Mouse (Mus musculus) ES-E14 (cell line): ENCODE measurements around the gene Mrgprx1. TPM values are rescaled to one million over a fixed set of nuclear protein-coding genes. Genes with fewer than 3 reads are reported as not detected.

Source experiments
- DNase-seq: peaks from one replicate; pipeline ENCODE4 v3.0.0-alpha.2; 2013; ENCODE audit warnings: low read depth, low spot score
- H3K27ac ChIP-seq: 2 replicates; pipeline ENCODE4 v1.5.1; 2012; ENCODE audit warnings: low read depth, mild to moderate bottlenecking, low read length, moderate library complexity, mixed read lengths; ENCODE audit not compliant: poor library complexity, insufficient read depth, severe bottlenecking
- H3K36me3 ChIP-seq: 2 replicates; pipeline ENCODE4 v1.6.1; 2012; ENCODE audit warnings: mild to moderate bottlenecking, low read length, moderate library complexity, mixed read lengths; ENCODE audit not compliant: control insufficient read depth, poor library complexity, insufficient read depth, severe bottlenecking
- H3K4me1 ChIP-seq, 2 experiments: fragments of 150-350 bp in 1 of 2; sonication (generic) in 1 of 2; 2 replicates each; pipeline ENCODE4 v1.6.1; 2012; ENCODE audit warnings: low read length in 2 of 2, mild to moderate bottlenecking in 1 of 2, mixed read lengths in 1 of 2; ENCODE audit not compliant: control insufficient read depth in 2 of 2, insufficient read depth in 2 of 2, poor library complexity in 1 of 2
- H3K4me3 ChIP-seq, 2 experiments: fragments of 150-350 bp in 1 of 2; sonication (generic) in 1 of 2; 2 replicates each; pipeline ENCODE4 v1.5.1; 2012; ENCODE audit warnings: low read length in 2 of 2, low read depth in 1 of 2, mild to moderate bottlenecking in 1 of 2, mixed read lengths in 1 of 2; ENCODE audit not compliant: insufficient read depth in 1 of 2, poor library complexity in 1 of 2, severe bottlenecking in 1 of 2
- H3K9ac ChIP-seq: 2 replicates; pipeline ENCODE4 v1.6.1; 2012; ENCODE audit warnings: low read depth, mild to moderate bottlenecking, low read length, mixed read lengths; ENCODE audit not compliant: poor library complexity, insufficient read depth, severe bottlenecking
- H3K9me3 ChIP-seq: fragments of 150-350 bp; sonication (generic); 2 replicates; pipeline ENCODE4 v1.6.1; 2012; ENCODE audit warnings: low read depth, mild to moderate bottlenecking, low read length; ENCODE audit not compliant: control insufficient read depth, insufficient read depth
- CHD2 ChIP-seq: IDR thresholded peaks from 2 replicates; pipeline ENCODE4 v1.6.1; 2014; ENCODE audit warnings: mild to moderate bottlenecking, low read depth, low read length, inconsistent platforms
- HCFC1 ChIP-seq: IDR thresholded peaks from 2 replicates; pipeline ENCODE4 v1.6.1; 2012; ENCODE audit warnings: low read length, inconsistent platforms, borderline replicate concordance; ENCODE audit not compliant: insufficient read depth
- MAFK ChIP-seq: IDR thresholded peaks from 2 replicates; pipeline ENCODE4 v1.6.1; 2014; ENCODE audit warnings: mild to moderate bottlenecking, low read depth, low read length, inconsistent platforms; ENCODE audit not compliant: insufficient read depth
- ZC3H11A ChIP-seq: IDR thresholded peaks from 2 replicates; pipeline ENCODE4 v1.6.1; 2012; ENCODE audit warnings: low read depth, mild to moderate bottlenecking, inconsistent platforms, low read length, borderline replicate concordance
- ZNF384 ChIP-seq: IDR thresholded peaks from 2 replicates; pipeline ENCODE4 v1.6.1; 2012; ENCODE audit warnings: low read depth, low read length, inconsistent platforms
- in situ Hi-C, 2 experiments: fragments of 600-800 bp; cut with MboI; formaldehyde crosslinking; loops; one replicate each; pipeline ENCODE4 v1.15.1; 2025; ENCODE audit warnings: low sequenced_read_pairs in 2 of 2, inconsistent platforms in 1 of 2; ENCODE audit not compliant: unreplicated experiment in 2 of 2
- total RNA-seq: library from RNA; depleted of rRNA; stranded (reverse); fragments of 300-350 nt; gene quantifications from 2 replicates; pipeline ENCODE4 v1.2.3, GENCODE M21; 2012; rRNA removed

Gene Mrgprx1
- total RNA-seq, result not detected in 2 replicates

GRCm38 (mm10) chr7:48027497-48027896 is at the start of gene Mrgprx1:
Mrgprx1 (minus strand) TSS chr7:48027597.
- TF ChIP-seq ZC3H11A (no peak), MAFK (no peak)
- DNase-seq, result no peak
- no peaks in the 10 kb centered on the region for H3K36me3 ChIP-seq

GRCm38 (mm10) chr7:48075521-48075920 is 48.1 kb upstream of the Mrgprx1 start:
- Histone ChIP-seq H3K9ac (no peak overlapping the region), H3K27ac (no peak overlapping the region), H3K9me3 (no peaks in the 10 kb centered on the region), H3K36me3 (no peaks in the 10 kb centered on the region), H3K4me3 (no peak overlapping the region), H3K4me1 (no peaks in the 10 kb centered on the region)
- DNase-seq, result no peak
- TF ChIP-seq CHD2 (no peak), ZNF384 (no peak), ZC3H11A (no peak), MAFK (no peak), HCFC1 (no peak)
- in situ Hi-C loops, result no loop called here

More at GRCm38 (mm10) chr7:48027497-48027896, at the start of gene Mrgprx1:
- H3K4me3 ChIP-seq, result no peak within 1 kb of the TSS
- no peaks in the 10 kb centered on the region for H3K9me3 ChIP-seq
- in situ Hi-C loops, result no loop called here
- H3K4me1 ChIP-seq, result no peaks in the 10 kb centered on the region
- H3K27ac ChIP-seq, result no peak within 1 kb of the TSS
- no peak within 1 kb of the TSS for H3K9ac ChIP-seq

GRCm38 (mm10) chr7:48046475-48047185 is 19.2 kb upstream of the Mrgprx1 start:
- in situ Hi-C loops, result no loop called here
- TF ChIP-seq CHD2, result no peak

GRCm38 (mm10) chr7:48044046-48044445 is 16.6 kb upstream of the Mrgprx1 start:
- in situ Hi-C loops, result no loop called here
- TF ChIP-seq ZC3H11A, result no peak
- no peak for TF ChIP-seq HCFC1
- no peak for TF ChIP-seq ZNF384
- TF ChIP-seq CHD2, result no peak
- TF ChIP-seq MAFK, result no peak
- no peaks in the 10 kb centered on the region for H3K9me3 ChIP-seq

More at GRCm38 (mm10) chr7:48046475-48047185, 19.2 kb upstream of the Mrgprx1 start:
- H3K4me3 ChIP-seq, result no peak overlapping the region
- no peaks in the 10 kb centered on the region for H3K4me1 ChIP-seq
- no peak overlapping the region for H3K9ac ChIP-seq
- no peak for DNase-seq
- H3K9me3 ChIP-seq, result no peaks in the 10 kb centered on the region
- no peak overlapping the region for H3K27ac ChIP-seq
- no peaks in the 10 kb centered on the region for H3K36me3 ChIP-seq

GRCm38 (mm10) chr7:48017874-48018273 is 9.5 kb downstream of the Mrgprx1 start:
- Histone ChIP-seq H3K4me3 (no peak overlapping the region), H3K27ac (no peak overlapping the region), H3K9me3 (no peaks in the 10 kb centered on the region), H3K9ac (no peak overlapping the region), H3K36me3 (no peaks in the 10 kb centered on the region), H3K4me1 (no peaks in the 10 kb centered on the region)
- in situ Hi-C loops, result no loop called here
- no peak for TF ChIP-seq CHD2
- TF ChIP-seq MAFK, result no peak
- TF ChIP-seq HCFC1, result no peak
- no peak for TF ChIP-seq ZNF384
- no peak for TF ChIP-seq ZC3H11A
- DNase-seq, result no peak

More at GRCm38 (mm10) chr7:48044046-48044445, 16.6 kb upstream of the Mrgprx1 start:
- no peak overlapping the region for H3K4me3 ChIP-seq
- no peak overlapping the region for H3K27ac ChIP-seq
- H3K36me3 ChIP-seq, result no peaks in the 10 kb centered on the region
- no peaks in the 10 kb centered on the region for H3K4me1 ChIP-seq
- no peak for DNase-seq
- no peak overlapping the region for H3K9ac ChIP-seq
